8 mouse cellular contexts compared by ENCODE assay signal in the genomic region with DNA sequence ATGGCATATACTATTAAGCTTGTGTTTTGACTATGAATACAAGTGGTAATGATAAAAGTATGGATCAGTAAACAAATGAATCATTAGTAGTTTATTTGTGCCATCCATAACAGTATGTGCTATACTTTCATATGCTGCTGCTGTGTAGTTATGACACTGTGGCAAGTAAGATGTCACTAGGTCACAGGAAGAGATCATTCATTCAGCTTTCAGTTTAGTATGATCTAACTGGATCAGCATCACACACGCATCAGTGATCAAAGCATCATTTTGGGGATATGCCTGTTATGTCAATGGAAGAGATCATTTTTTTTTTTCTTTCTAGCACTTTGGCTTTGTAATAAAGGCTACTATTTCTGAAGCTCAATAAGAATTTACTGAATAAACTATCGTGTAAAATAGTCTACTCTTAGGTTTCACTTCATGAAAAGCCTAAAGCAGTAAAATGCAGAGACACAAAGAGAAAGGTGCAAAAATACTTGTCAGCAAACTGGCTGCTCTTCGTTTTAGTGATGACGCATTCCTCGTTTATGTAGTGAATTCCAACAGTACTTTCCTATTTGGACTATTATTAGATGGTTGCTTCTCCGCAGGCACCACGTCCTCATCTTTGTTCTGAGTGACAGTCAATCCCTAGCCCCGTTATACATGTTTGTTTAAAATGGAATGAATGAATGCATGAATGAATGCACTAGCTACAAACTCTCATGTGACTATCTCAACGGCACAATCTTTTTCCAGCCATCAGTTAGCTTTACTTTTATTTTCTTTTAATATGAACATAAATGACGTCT. TPM values are rescaled to one million over a fixed set of nuclear protein-coding genes. Genes with fewer than 3 reads are reported as not detected.
A peak's percentile ranks its signal among the peaks of the same experiment; 100 is the strongest.
DNase-seq lines count a peak whose midpoint lies in the region; ATAC-seq and TF ChIP-seq lines count a peak whose summit lies in the region.

No protein-coding gene starts in this region.

- H3K79me3 ChIP-seq in C2C12 (ENCODE audit: low read depth): peaks cover 60% of the 10 kb centered on the region

- WGBS in hindbrain, postnatal 0 days: 18% methylated on average over 10 of the region's 10 CpGs
- WGBS in midbrain, postnatal 0 days: 19% methylated on average over 10 of the region's 10 CpGs

- no peaks in the 10 kb centered on the region for H3K27me3 ChIP-seq in C2C12 (ENCODE audit: control insufficient read depth, insufficient read depth, insufficient read length)
- H3K27me3 ChIP-seq in hindbrain, postnatal 0 days (ENCODE audit: insufficient read depth, low read length): no peaks in the 10 kb centered on the region
- no peaks in the 10 kb centered on the region for H3K27me3 ChIP-seq in midbrain, postnatal 0 days (ENCODE audit: insufficient read depth, low read length)

- DNase-seq in heart, adult 18-20 months: peak; percentile 6 to 23
- no peak for DNase-seq in heart, postnatal 25 days (ENCODE audit: low spot score)
- peak; percentile 9 for DNase-seq in embryo, embryonic 9.5 days (ENCODE audit: extremely low spot score)
- peak; percentile 10 for DNase-seq in hindbrain, postnatal 0 days (ENCODE audit: low spot score)
- peak; percentile 18 for DNase-seq in midbrain, postnatal 0 days (ENCODE audit: low spot score)
- DNase-seq in cerebellum, adult 11 months: no peak
- DNase-seq in yolk sac, embryonic 10.5 days (ENCODE audit: low spot score): no peak

- peak overlapping the region; percentile 100 for H3K9ac ChIP-seq in hindbrain, postnatal 0 days (replicated peaks; ENCODE audit: low read length)
- peak overlapping the region; percentile 90 for H3K9ac ChIP-seq in midbrain, postnatal 0 days (replicated peaks; ENCODE audit: low read length, poor library complexity, severe bottlenecking)

- 0 out of 2 replicates have a peak, but pooled peaks cover 4% of the 10 kb centered on the region for H3K4me1 ChIP-seq in hindbrain, postnatal 0 days (ENCODE audit: insufficient read depth, low read length)
- H3K4me1 ChIP-seq in midbrain, postnatal 0 days (ENCODE audit: insufficient read depth, low read length): no peaks in the 10 kb centered on the region

- H3ac ChIP-seq in C2C12 (ENCODE audit: control insufficient read depth, insufficient read length, low read depth): peak overlapping the region; percentile 62

- H3K4me2 ChIP-seq in hindbrain, postnatal 0 days (ENCODE audit: low read depth, low read length): peak overlapping the region; percentile 87
- H3K4me2 ChIP-seq in midbrain, postnatal 0 days (ENCODE audit: low read depth, low read length, poor library complexity, severe bottlenecking): peak overlapping the region; percentile 57

- no peak overlapping the region for H3K27ac ChIP-seq in hindbrain, postnatal 0 days
- H3K27ac ChIP-seq in midbrain, postnatal 0 days (ENCODE audit: low read depth, low read length): peak overlapping the region; percentile 89

- peaks cover 76% of the 10 kb centered on the region for H3K79me2 ChIP-seq in C2C12 (ENCODE audit: control insufficient read depth, insufficient read depth)

- H3K9me3 ChIP-seq in hindbrain, postnatal 0 days (ENCODE audit: low read length): no peaks in the 10 kb centered on the region
- no peaks in the 10 kb centered on the region for H3K9me3 ChIP-seq in midbrain, postnatal 0 days (ENCODE audit: low read length)

- H3K4me3 ChIP-seq in C2C12 (ENCODE audit: insufficient read depth, poor library complexity, severe bottlenecking): peak overlapping the region; percentile 83
- H3K4me3 ChIP-seq in hindbrain, postnatal 0 days (ENCODE audit: low read length): peak overlapping the region; percentile 92
- peak overlapping the region; percentile 68 for H3K4me3 ChIP-seq in midbrain, postnatal 0 days (ENCODE audit: low read depth, low read length)

- H3K36me3 ChIP-seq in C2C12 (ENCODE audit: control insufficient read depth, insufficient read depth): peaks cover 12% of the 10 kb centered on the region
- H3K36me3 ChIP-seq in hindbrain, postnatal 0 days (ENCODE audit: insufficient read depth, low read length): no peaks in the 10 kb centered on the region
- H3K36me3 ChIP-seq in midbrain, postnatal 0 days (ENCODE audit: insufficient read depth, low read length): no peaks in the 10 kb centered on the region

- no peak for TF ChIP-seq CTCF in C2C12 (IDR thresholded peaks at IDR 0.05; ENCODE audit: control insufficient read depth, insufficient read depth, insufficient read length)
- no peak for TF ChIP-seq CTCF in hindbrain, postnatal 0 days (IDR thresholded peaks at IDR 0.05; ENCODE audit: low read depth)
- TF ChIP-seq CTCF in midbrain, postnatal 0 days (IDR thresholded peaks at IDR 0.05): no peak

- intact Hi-C loops in heart, postnatal 25 days (cut with DNase I): no loop called here

- no peak for ATAC-seq in hindbrain, postnatal 0 days
- ATAC-seq in midbrain, postnatal 0 days (ENCODE audit: low FRiP score): no peak

TF ChIP-seq in C2C12, 6 proteins besides CTCF, POLR2A, EP300 and RAD21:
- TF ChIP-seq CEBPB (IDR thresholded peaks at IDR 0.05; ENCODE audit: low read depth) (no peak), MYOG (IDR thresholded peaks at IDR 0.05; ENCODE audit: control insufficient read depth, extremely low read depth, insufficient read length) (no peak), USF1 (IDR thresholded peaks at IDR 0.05; ENCODE audit: low read depth) (no peak), MYOD1 (IDR thresholded peaks at IDR 0.05; ENCODE audit: control insufficient read depth, insufficient read length, low read depth) (no peak), MAX (IDR thresholded peaks at IDR 0.05) (no peak), FOSL1 (IDR thresholded peaks at IDR 0.05; ENCODE audit: insufficient read depth, low read length, poor library complexity, severe bottlenecking) (no peak)

RNA-seq across cellular contexts. Expression of a gene that starts 1.3 kb away (rescaled TPM):
- 1 to 10 TPM; 6.9 to 7.4 TPM for total RNA-seq in heart, adult 18-20 months (2021)
- 1 to 10 TPM; 6.6 to 9.0 TPM for total RNA-seq in heart, postnatal 25 days (2021)
- polyA plus RNA-seq in C2C12 (2012; fragmentation: generic; extraction: Trizol): 3.3 TPM
- total RNA-seq in hindbrain, postnatal 0 days (2014; rRNA removed): 96.2 and 97.0 TPM in 2 replicates
- 45.0 and 45.4 TPM in 2 replicates for polyA plus RNA-seq in hindbrain, postnatal 0 days (2015; fragmentation: Nextera tagmentation; extraction: Ambion mirVana)
- 109 and 137 TPM in 2 replicates for total RNA-seq in midbrain, postnatal 0 days (2014; rRNA removed)
- 48.3 and 53.5 TPM in 2 replicates for polyA plus RNA-seq in midbrain, postnatal 0 days (2015; fragmentation: Nextera tagmentation; extraction: Ambion mirVana)

RNA-seq across cellular contexts. Expression of a gene that starts 1.4 kb away (rescaled TPM):
- 1 to 10 TPM; 1.1 to 1.3 TPM for total RNA-seq in heart, adult 18-20 months (2021)
- total RNA-seq in heart, postnatal 25 days (2021): under 1 TPM; 0.75 to 0.94 TPM
- polyA plus RNA-seq in C2C12 (2012; fragmentation: generic; extraction: Trizol): 12.6 TPM
- 5.1 and 6.0 TPM in 2 replicates for total RNA-seq in hindbrain, postnatal 0 days (2014; rRNA removed)
- 5.3 and 5.6 TPM in 2 replicates for polyA plus RNA-seq in hindbrain, postnatal 0 days (2015; fragmentation: Nextera tagmentation; extraction: Ambion mirVana)
- total RNA-seq in midbrain, postnatal 0 days (2014; rRNA removed): 2.8 and 6.0 TPM in 2 replicates
- 2.2 and 2.5 TPM in 2 replicates for polyA plus RNA-seq in midbrain, postnatal 0 days (2015; fragmentation: Nextera tagmentation; extraction: Ambion mirVana)

Comparison
In these comparisons a context has a peak if more than half of its experiments do, and no peak if none do; other contexts are left out.
1. DNase-seq: peak in heart, adult 18-20 months (2 of 2), embryo, embryonic 9.5 days (single experiment), hindbrain, postnatal 0 days (single experiment) and midbrain, postnatal 0 days (single experiment); none in heart, postnatal 25 days (single experiment), cerebellum, adult 11 months (single experiment) and yolk sac, embryonic 10.5 days (single experiment).
2. Peak in every context shown above with its lines, with median percentiles within 50 percentile points of each other: H3K4me3 ChIP-seq.